Comparison of ENCODE assay signal across 17 mouse cellular contexts in the genomic region with DNA sequence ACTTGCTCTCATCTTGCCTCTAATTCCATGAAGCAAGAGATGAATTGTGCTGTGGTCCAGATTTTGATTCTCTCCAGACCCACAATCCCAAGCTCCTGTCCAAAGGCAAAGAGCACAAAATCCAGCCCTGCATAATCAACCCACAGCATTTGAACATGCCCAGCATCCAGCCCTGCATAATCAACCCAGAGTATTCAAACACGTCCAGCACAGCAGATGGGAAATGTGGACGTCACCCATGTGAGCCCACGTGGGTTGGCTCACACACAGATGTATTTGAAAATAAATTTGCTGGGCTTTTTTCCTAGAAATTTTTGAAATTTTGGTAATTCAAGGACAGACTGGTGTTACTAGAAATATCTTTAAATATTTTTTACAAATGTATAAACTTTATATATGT. TPM values are rescaled to one million over a fixed set of nuclear protein-coding genes. Genes with fewer than 3 reads are reported as not detected.
DNase-seq lines count a peak whose midpoint lies in the region; ATAC-seq lines count a peak whose summit lies in the region.
"Had no signal": no experiment of that assay in that cellular context is flagged by ENCODE, and none has a peak within 500 bp of the region (broad histone marks: within the 10 kb centered on the region; RNA-seq: fewer than 3 reads in every experiment).

No protein-coding gene starts in this region.

- H3K4me2 ChIP-seq in forebrain, embryonic 14.5 days (ENCODE audit: low read length) = no peak overlapping the region
- no peak overlapping the region for H3K4me2 ChIP-seq in forebrain, embryonic 13.5 days
- no peak overlapping the region for H3K4me2 ChIP-seq in midbrain, embryonic 14.5 days (ENCODE audit: low read length)
- no peak overlapping the region for H3K4me2 ChIP-seq in midbrain, embryonic 15.5 days
- H3K4me2 ChIP-seq: embryonic facial prominence, embryonic 13.5 days; heart, embryonic 13.5 days; limb, embryonic 15.5 days had no signal

- no peaks in the 10 kb centered on the region for H3K27me3 ChIP-seq in forebrain, embryonic 14.5 days (replicated peaks; ENCODE audit: control insufficient read depth, insufficient read depth, low read length)
- H3K27me3 ChIP-seq in forebrain, embryonic 13.5 days = no peaks in the 10 kb centered on the region
- H3K27me3 ChIP-seq in midbrain, embryonic 14.5 days (ENCODE audit: control insufficient read depth, insufficient read depth, low read length) = no peaks in the 10 kb centered on the region
- H3K27me3 ChIP-seq in midbrain, embryonic 15.5 days (replicated peaks) = no peaks in the 10 kb centered on the region
- H3K27me3 ChIP-seq: embryonic facial prominence, embryonic 13.5 days; heart, embryonic 13.5 days; limb, embryonic 15.5 days had no signal

- H3K9ac ChIP-seq in forebrain, embryonic 14.5 days (ENCODE audit: low read length) = no peak overlapping the region
- no peak overlapping the region for H3K9ac ChIP-seq in forebrain, embryonic 13.5 days
- no peak overlapping the region for H3K9ac ChIP-seq in midbrain, embryonic 14.5 days (replicated peaks; ENCODE audit: low read length)
- H3K9ac ChIP-seq in midbrain, embryonic 15.5 days = no peak overlapping the region
- H3K9ac ChIP-seq: embryonic facial prominence, embryonic 13.5 days; heart, embryonic 13.5 days; limb, embryonic 15.5 days had no signal

- no peak for ATAC-seq in forebrain, embryonic 14.5 days
- ATAC-seq in forebrain, embryonic 13.5 days = no peak
- no peak for ATAC-seq in midbrain, embryonic 14.5 days (ENCODE audit: low FRiP score, low TSS enrichment)
- no peak for ATAC-seq in midbrain, embryonic 15.5 days (replicated peaks)

- H3K36me3 ChIP-seq in forebrain, embryonic 14.5 days (ENCODE audit: control insufficient read depth, insufficient read depth, low read length) = no peaks in the 10 kb centered on the region
- H3K36me3 ChIP-seq in forebrain, embryonic 13.5 days (ENCODE audit: poor library complexity, severe bottlenecking) = no peaks in the 10 kb centered on the region
- H3K36me3 ChIP-seq in midbrain, embryonic 14.5 days (ENCODE audit: control insufficient read depth, insufficient read depth, low read length) = no peaks in the 10 kb centered on the region
- no peaks in the 10 kb centered on the region for H3K36me3 ChIP-seq in midbrain, embryonic 15.5 days (replicated peaks)
- H3K36me3 ChIP-seq: embryonic facial prominence, embryonic 13.5 days; heart, embryonic 13.5 days; limb, embryonic 15.5 days had no signal

- H3K4me1 ChIP-seq in forebrain, embryonic 14.5 days (ENCODE audit: control insufficient read depth, insufficient read depth, low read length) = no peaks in the 10 kb centered on the region
- no peaks in the 10 kb centered on the region for H3K4me1 ChIP-seq in forebrain, embryonic 13.5 days
- no peaks in the 10 kb centered on the region for H3K4me1 ChIP-seq in midbrain, embryonic 14.5 days (ENCODE audit: control insufficient read depth, insufficient read depth, low read length)
- no peaks in the 10 kb centered on the region for H3K4me1 ChIP-seq in midbrain, embryonic 15.5 days
- H3K4me1 ChIP-seq: embryonic facial prominence, embryonic 13.5 days; heart, embryonic 13.5 days; limb, embryonic 15.5 days had no signal

- H3K9me3 ChIP-seq in forebrain, embryonic 14.5 days (replicated peaks; ENCODE audit: control insufficient read depth, low read length) = no peaks in the 10 kb centered on the region
- no peaks in the 10 kb centered on the region for H3K9me3 ChIP-seq in forebrain, embryonic 13.5 days (replicated peaks)
- H3K9me3 ChIP-seq in midbrain, embryonic 14.5 days (ENCODE audit: control insufficient read depth, low read length) = no peaks in the 10 kb centered on the region
- H3K9me3 ChIP-seq in midbrain, embryonic 15.5 days = no peaks in the 10 kb centered on the region
- H3K9me3 ChIP-seq: embryonic facial prominence, embryonic 13.5 days; heart, embryonic 13.5 days; limb, embryonic 15.5 days had no signal

- WGBS in forebrain, embryonic 14.5 days = 58% methylated on average over 3 of the region's 3 CpGs
- WGBS in forebrain, embryonic 13.5 days = 57% methylated on average over 3 of the region's 3 CpGs
- 56% methylated on average over 3 of the region's 3 CpGs for WGBS in midbrain, embryonic 14.5 days
- 48% methylated on average over 3 of the region's 3 CpGs for WGBS in midbrain, embryonic 15.5 days

- DNase-seq in forebrain, embryonic 14.5 days (ENCODE audit: low spot score) = peak; percentile 34
- DNase-seq in midbrain, embryonic 14.5 days = peak; percentile 31
- peak; percentile 53 to 79 for DNase-seq in left cerebral cortex, postnatal 14 days (ENCODE audit: low spot score in 2 of 2)
- DNase-seq in right cerebral cortex, postnatal 4 days = peak; percentile 28
- DNase-seq in T-cell, adult 2 months (ENCODE audit: low spot score) = no peak
- DNase-seq in thymus, postnatal 36 days = no peak
- DNase-seq: cerebellum, adult 2 months; kidney, postnatal 14 days had no signal

- no peak overlapping the region for H3K4me3 ChIP-seq in forebrain, embryonic 14.5 days (ENCODE audit: low read depth, low read length)
- H3K4me3 ChIP-seq in forebrain, embryonic 13.5 days = no peak overlapping the region
- no peak overlapping the region for H3K4me3 ChIP-seq in midbrain, embryonic 14.5 days (replicated peaks; ENCODE audit: low read depth, low read length)
- no peak overlapping the region for H3K4me3 ChIP-seq in midbrain, embryonic 15.5 days
- H3K4me3 ChIP-seq: embryonic facial prominence, embryonic 13.5 days; heart, embryonic 13.5 days; limb, embryonic 15.5 days had no signal

- no peak overlapping the region for H3K27ac ChIP-seq in forebrain, embryonic 14.5 days (ENCODE audit: low read depth, low read length)
- no peak overlapping the region for H3K27ac ChIP-seq in forebrain, embryonic 13.5 days
- no peak overlapping the region for H3K27ac ChIP-seq in midbrain, embryonic 14.5 days (replicated peaks; ENCODE audit: low read depth, low read length)
- no peak overlapping the region for H3K27ac ChIP-seq in midbrain, embryonic 15.5 days
- H3K27ac ChIP-seq: embryonic facial prominence, embryonic 13.5 days; heart, embryonic 13.5 days; limb, embryonic 15.5 days had no signal

- intact Hi-C loops in left cerebral cortex, postnatal 14 days (cut with DNase I) = no loop called here

RNA-seq across cellular contexts. Expression of gene Olfr317, which starts 5.6 kb away (rescaled TPM):
- 0.10 TPM in 1 of 2 replicates, not detected in the other for polyA plus RNA-seq in forebrain, embryonic 14.5 days (2014; fragmentation: Nextera tagmentation; extraction: Ambion mirVana)
- polyA plus RNA-seq in forebrain, embryonic 13.5 days (2015; fragmentation: Nextera tagmentation; extraction: Ambion mirVana) = 0.09 TPM in 1 of 2 replicates, not detected in the other
- polyA plus RNA-seq in midbrain, embryonic 14.5 days (2014; fragmentation: Nextera tagmentation; extraction: Ambion mirVana) = 0.19 and 0.25 TPM in 2 replicates
- 0.08 and 0.44 TPM in 2 replicates for polyA plus RNA-seq in midbrain, embryonic 15.5 days (2015; fragmentation: Nextera tagmentation; extraction: Ambion mirVana)
- total RNA-seq in left cerebral cortex, postnatal 14 days (2021) = under 1 TPM in 1 of 2 experiments, not detected in 1; 0.15 TPM
- total RNA-seq: megakaryocyte progenitor cell, adult 5-6 weeks; MEL had no signal
- polyA plus RNA-seq: cerebellum, adult 2 months; embryonic facial prominence, embryonic 13.5 days; heart, embryonic 13.5 days; limb, embryonic 15.5 days; small intestine, adult 2 months had no signal

RNA-seq across cellular contexts. Expression of gene Olfr318, which starts 9.6 kb away (rescaled TPM):
- polyA plus RNA-seq in forebrain, embryonic 14.5 days (2014; fragmentation: Nextera tagmentation; extraction: Ambion mirVana) = not detected in 2 replicates
- polyA plus RNA-seq in forebrain, embryonic 13.5 days (2015; fragmentation: Nextera tagmentation; extraction: Ambion mirVana) = not detected in 2 replicates
- polyA plus RNA-seq in midbrain, embryonic 14.5 days (2014; fragmentation: Nextera tagmentation; extraction: Ambion mirVana) = not detected in 2 replicates
- not detected in 2 replicates for polyA plus RNA-seq in midbrain, embryonic 15.5 days (2015; fragmentation: Nextera tagmentation; extraction: Ambion mirVana)
- under 1 TPM in 1 of 2 experiments, not detected in 1; 0.13 TPM for total RNA-seq in left cerebral cortex, postnatal 14 days (2021)
- total RNA-seq: megakaryocyte progenitor cell, adult 5-6 weeks; MEL had no signal
- polyA plus RNA-seq: cerebellum, adult 2 months; embryonic facial prominence, embryonic 13.5 days; frontal cortex, adult 2 months; heart, embryonic 13.5 days; limb, embryonic 15.5 days; small intestine, adult 2 months had no signal

RNA-seq across cellular contexts. Expression of gene Olfr316, which starts 19.2 kb away (rescaled TPM):
- polyA plus RNA-seq in forebrain, embryonic 14.5 days (2014; fragmentation: Nextera tagmentation; extraction: Ambion mirVana) = not detected in 2 replicates
- polyA plus RNA-seq in forebrain, embryonic 13.5 days (2015; fragmentation: Nextera tagmentation; extraction: Ambion mirVana) = not detected in 2 replicates
- not detected in 2 replicates for polyA plus RNA-seq in midbrain, embryonic 14.5 days (2014; fragmentation: Nextera tagmentation; extraction: Ambion mirVana)
- not detected in 2 replicates for polyA plus RNA-seq in midbrain, embryonic 15.5 days (2015; fragmentation: Nextera tagmentation; extraction: Ambion mirVana)
- total RNA-seq in left cerebral cortex, postnatal 14 days (2021) = under 1 TPM; 0.13 to 0.42 TPM
- total RNA-seq: megakaryocyte progenitor cell, adult 5-6 weeks; MEL had no signal
- polyA plus RNA-seq: cerebellum, adult 2 months; embryonic facial prominence, embryonic 13.5 days; heart, embryonic 13.5 days; limb, embryonic 15.5 days; small intestine, adult 2 months had no signal

RNA-seq across cellular contexts. Expression of gene Olfr319, which starts 34.4 kb away (rescaled TPM):
- 0.10 TPM in 1 of 2 replicates, not detected in the other for polyA plus RNA-seq in forebrain, embryonic 14.5 days (2014; fragmentation: Nextera tagmentation; extraction: Ambion mirVana)
- not detected in 2 replicates for polyA plus RNA-seq in forebrain, embryonic 13.5 days (2015; fragmentation: Nextera tagmentation; extraction: Ambion mirVana)
- not detected in 2 replicates for polyA plus RNA-seq in midbrain, embryonic 14.5 days (2014; fragmentation: Nextera tagmentation; extraction: Ambion mirVana)
- not detected in 2 replicates for polyA plus RNA-seq in midbrain, embryonic 15.5 days (2015; fragmentation: Nextera tagmentation; extraction: Ambion mirVana)
- not detected for total RNA-seq in left cerebral cortex, postnatal 14 days (2021)
- total RNA-seq: megakaryocyte progenitor cell, adult 5-6 weeks; MEL had no signal
- polyA plus RNA-seq: cerebellum, adult 2 months; embryonic facial prominence, embryonic 13.5 days; frontal cortex, adult 2 months; heart, embryonic 13.5 days; limb, embryonic 15.5 days; small intestine, adult 2 months had no signal

RNA-seq across cellular contexts. Expression of gene Olfr315, which starts 39.6 kb away (rescaled TPM):
- not detected in 2 replicates for polyA plus RNA-seq in forebrain, embryonic 14.5 days (2014; fragmentation: Nextera tagmentation; extraction: Ambion mirVana)
- polyA plus RNA-seq in forebrain, embryonic 13.5 days (2015; fragmentation: Nextera tagmentation; extraction: Ambion mirVana) = not detected in 2 replicates
- polyA plus RNA-seq in midbrain, embryonic 14.5 days (2014; fragmentation: Nextera tagmentation; extraction: Ambion mirVana) = not detected in 2 replicates
- not detected in 2 replicates for polyA plus RNA-seq in midbrain, embryonic 15.5 days (2015; fragmentation: Nextera tagmentation; extraction: Ambion mirVana)
- not detected for total RNA-seq in left cerebral cortex, postnatal 14 days (2021)
- total RNA-seq: megakaryocyte progenitor cell, adult 5-6 weeks; MEL had no signal
- polyA plus RNA-seq: cerebellum, adult 2 months; embryonic facial prominence, embryonic 13.5 days; frontal cortex, adult 2 months; heart, embryonic 13.5 days; limb, embryonic 15.5 days; small intestine, adult 2 months had no signal

Comparison
In these comparisons a context has a peak if more than half of its experiments do, and no peak if none do; other contexts are left out.
1. DNase-seq: peak in forebrain, embryonic 14.5 days (single experiment), midbrain, embryonic 14.5 days (single experiment), left cerebral cortex, postnatal 14 days (2 of 2) and right cerebral cortex, postnatal 4 days (single experiment); none in T-cell, adult 2 months (single experiment) and thymus, postnatal 36 days (0 of 2).